Mouse (Mus musculus): ENCODE data around the gene Mfsd7a.
A peak's percentile ranks its signal among the peaks of the same experiment; 100 is the strongest.
"Not testable (repeated sequence)": the region's sequence is repeated elsewhere in the genome, so short reads cannot be mapped to it uniquely, and the experiment has no call there.

The Mfsd7a gene

GRCm38 (mm10) chr5:108448785-108449668 lies at the start of gene Mfsd7a:
TSS of gene Mfsd7a (minus strand) at chr5:108448891.
- peak; percentile 51 for DNase-seq (ENCODE audit: low read depth, low spot score)

GRCm38 (mm10) chr5:108486148-108486547 lies 37.5 kb upstream of the Mfsd7a start:
- DNase-seq (ENCODE audit: low read depth, low spot score), result not testable (repeated sequence)

GRCm38 (mm10) chr5:108485239-108485638 lies 36.5 kb upstream of the Mfsd7a start:
- DNase-seq (ENCODE audit: low read depth, low spot score), result peak; percentile 11

GRCm38 (mm10) chr5:108483006-108483405 lies 34.3 kb upstream of the Mfsd7a start:
- DNase-seq (ENCODE audit: low read depth, low spot score), result no peak

GRCm38 (mm10) chr5:108475977-108476376 lies 27.3 kb upstream of the Mfsd7a start:
- no peak for DNase-seq (ENCODE audit: low read depth, low spot score)

- no peak for DNase-seq (ENCODE audit: low read depth, low spot score)
Observed at GRCm38 (mm10) chr5:108473737-108474136, 25.0 kb upstream of the Mfsd7a start.

- DNase-seq (ENCODE audit: low read depth, low spot score), result no peak
Observed at GRCm38 (mm10) chr5:108469617-108470016, 20.9 kb upstream of the Mfsd7a start.

- no peak for DNase-seq (ENCODE audit: low read depth, low spot score)
Observed at GRCm38 (mm10) chr5:108466647-108467046, 18.0 kb upstream of the Mfsd7a start.

GRCm38 (mm10) chr5:108465131-108465891 lies 16.6 kb upstream of the Mfsd7a start:
- DNase-seq (ENCODE audit: low read depth, low spot score), result no peak

GRCm38 (mm10) chr5:108462446-108462845 lies 13.8 kb upstream of the Mfsd7a start:
- no peak for DNase-seq (ENCODE audit: low read depth, low spot score)

- peak; percentile 95 for DNase-seq (ENCODE audit: low read depth, low spot score)
Observed at GRCm38 (mm10) chr5:108461082-108462065, 12.7 kb upstream of the Mfsd7a start, which contains the start of gene Pcgf3. TSS of gene Pcgf3 (plus strand) at chr5:108461232.

GRCm38 (mm10) chr5:108460461-108460860 lies 11.8 kb upstream of the Mfsd7a start:
- DNase-seq (ENCODE audit: low read depth, low spot score), result no peak

GRCm38 (mm10) chr5:108458706-108459105 lies 10.0 kb upstream of the Mfsd7a start:
- DNase-seq (ENCODE audit: low read depth, low spot score), result no peak

GRCm38 (mm10) chr5:108454094-108454493 lies 5.4 kb upstream of the Mfsd7a start:
- no peak for DNase-seq (ENCODE audit: low read depth, low spot score)

GRCm38 (mm10) chr5:108452422-108452821 lies 3.7 kb upstream of the Mfsd7a start:
- DNase-seq (ENCODE audit: low read depth, low spot score), result no peak

- DNase-seq (ENCODE audit: low read depth, low spot score), result no peak
Observed at GRCm38 (mm10) chr5:108451611-108452010, 2.9 kb upstream of the Mfsd7a start.

GRCm38 (mm10) chr5:108450837-108451540 lies 2.3 kb upstream of the Mfsd7a start:
- DNase-seq (ENCODE audit: low read depth, low spot score), result no peak

GRCm38 (mm10) chr5:108447857-108448256 lies 834 bp downstream of the Mfsd7a start:
- no peak for DNase-seq (ENCODE audit: low read depth, low spot score)

- no peak for DNase-seq (ENCODE audit: low read depth, low spot score)
Observed at GRCm38 (mm10) chr5:108446973-108447372, 1.7 kb downstream of the Mfsd7a start.

- no peak for DNase-seq (ENCODE audit: low read depth, low spot score)
Observed at GRCm38 (mm10) chr5:108436101-108436500, 12.6 kb downstream of the Mfsd7a start.
